Mouse (Mus musculus) erythroid progenitor cell, adult 5-6 weeks (primary cell): ENCODE measurements at regions not wholly inside any gene's neighbourhood (a gene's known extent, or its start where the extent isn't known, plus 50 kb on each side); places are given as distances from the start of the nearest gene placed in this dataset.

Experiments
- ATAC-seq: replicated peaks from 2 replicates; pipeline ENCODE4 v1.8.0; 2016; ENCODE audit warnings: moderate number of reproducible peaks, mild to moderate bottlenecking, moderate TSS enrichment, inconsistent platforms; ENCODE audit not compliant: poor library complexity, low FRiP score, severe bottlenecking

DNA sequence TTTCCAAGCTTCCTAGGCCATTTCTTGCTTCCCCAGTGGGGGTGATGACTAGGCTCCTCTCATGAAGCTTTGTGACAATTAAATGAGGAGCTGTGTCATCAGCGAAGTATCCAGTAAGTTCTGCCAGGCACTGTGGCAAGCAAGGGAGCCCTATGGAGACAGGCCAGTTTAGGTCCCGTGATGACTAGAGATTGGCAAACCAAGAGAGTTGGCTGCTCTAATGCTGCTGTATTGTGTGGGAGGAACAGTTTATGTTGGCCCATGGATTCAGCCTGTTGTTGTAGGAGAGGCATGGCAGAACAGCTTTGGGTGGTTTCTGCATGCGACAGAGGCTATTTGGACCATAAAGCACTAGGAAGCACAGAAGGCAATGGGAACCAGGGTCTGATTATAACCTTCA, 86.4 kb upstream of the Zfp618 start:
- ATAC-seq = no peak

DNA sequence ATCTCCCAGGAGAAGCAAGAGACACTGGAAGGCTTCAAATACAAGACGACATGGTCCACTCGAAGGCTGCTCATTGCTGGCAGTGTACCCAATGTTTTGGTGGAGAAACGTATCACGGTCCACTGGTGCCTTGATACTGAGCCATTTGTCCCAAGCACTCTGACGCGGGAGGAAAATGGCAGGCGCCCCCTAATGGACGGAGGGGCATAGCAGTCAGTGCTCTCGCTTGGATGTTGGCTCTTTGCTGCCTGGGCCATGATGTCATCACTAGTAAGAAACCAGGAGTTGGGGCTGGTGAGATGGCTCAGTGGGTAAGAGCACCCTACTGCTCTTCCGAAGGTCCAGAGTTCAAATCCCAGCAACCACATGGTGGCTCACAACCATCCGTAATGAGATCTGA, 83.5 kb upstream of the Zfp618 start:
- no peak for ATAC-seq

DNA sequence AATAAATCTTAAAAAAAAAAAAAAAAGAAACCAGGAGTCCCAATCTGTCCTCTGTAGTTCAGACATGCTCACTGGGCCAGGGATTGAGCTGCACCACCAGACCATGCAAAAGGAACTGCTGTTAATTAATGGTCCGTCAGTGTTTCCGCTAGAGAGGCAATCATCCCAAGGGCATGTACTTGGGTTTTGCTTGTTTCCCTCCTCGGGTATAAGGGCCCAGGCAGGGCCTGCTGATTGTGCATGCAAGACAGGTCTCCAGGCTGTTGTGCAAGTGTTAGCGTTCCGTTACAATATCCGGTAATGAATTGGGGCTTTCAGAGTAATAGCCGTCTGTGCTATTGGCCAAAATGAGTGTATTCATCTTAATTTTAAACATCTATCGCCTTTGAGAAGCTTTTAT, 83.1 kb upstream of the Zfp618 start:
- ATAC-seq = no peak

DNA sequence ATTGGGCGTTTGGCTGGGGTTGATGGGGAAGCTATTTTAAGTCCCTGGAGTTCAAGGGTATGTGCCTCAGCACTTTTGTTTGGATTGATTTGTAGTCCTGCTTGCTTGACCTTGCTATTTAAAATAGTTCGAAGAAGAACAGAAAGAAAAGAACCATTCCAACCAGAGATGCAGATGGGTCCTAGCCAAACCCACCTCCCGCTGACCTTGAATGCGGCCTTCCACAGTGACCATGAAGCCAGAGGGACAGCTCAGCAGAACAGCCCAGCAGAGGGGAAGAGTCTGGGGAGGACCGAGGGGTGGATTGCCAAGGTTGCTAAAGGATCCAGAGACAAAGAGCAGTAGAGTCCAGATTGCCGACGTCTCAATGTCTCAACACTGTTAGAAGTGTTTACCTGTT, 76.6 kb upstream of the Zfp618 start:
- ATAC-seq = no peak

DNA sequence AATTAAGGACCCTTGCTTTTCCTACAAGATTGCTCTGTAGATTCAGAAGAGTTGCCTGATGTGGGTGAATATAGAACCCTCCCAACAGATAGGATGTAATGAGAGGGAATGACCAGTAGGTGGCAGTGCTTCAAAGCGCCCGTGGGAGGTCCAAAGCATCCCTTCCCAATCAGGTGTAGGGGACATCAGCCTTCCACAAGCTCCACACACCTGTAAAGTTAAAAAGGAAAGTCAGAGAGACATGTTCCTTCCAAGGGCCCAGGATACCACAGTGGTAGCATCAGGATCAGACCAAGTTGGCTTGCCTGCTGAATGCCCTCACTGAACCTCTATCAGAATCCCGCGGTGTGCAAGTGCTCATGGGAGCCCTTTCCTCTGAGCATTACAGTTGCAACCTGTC, 75.7 kb upstream of the Zfp618 start:
- ATAC-seq = no peak

DNA sequence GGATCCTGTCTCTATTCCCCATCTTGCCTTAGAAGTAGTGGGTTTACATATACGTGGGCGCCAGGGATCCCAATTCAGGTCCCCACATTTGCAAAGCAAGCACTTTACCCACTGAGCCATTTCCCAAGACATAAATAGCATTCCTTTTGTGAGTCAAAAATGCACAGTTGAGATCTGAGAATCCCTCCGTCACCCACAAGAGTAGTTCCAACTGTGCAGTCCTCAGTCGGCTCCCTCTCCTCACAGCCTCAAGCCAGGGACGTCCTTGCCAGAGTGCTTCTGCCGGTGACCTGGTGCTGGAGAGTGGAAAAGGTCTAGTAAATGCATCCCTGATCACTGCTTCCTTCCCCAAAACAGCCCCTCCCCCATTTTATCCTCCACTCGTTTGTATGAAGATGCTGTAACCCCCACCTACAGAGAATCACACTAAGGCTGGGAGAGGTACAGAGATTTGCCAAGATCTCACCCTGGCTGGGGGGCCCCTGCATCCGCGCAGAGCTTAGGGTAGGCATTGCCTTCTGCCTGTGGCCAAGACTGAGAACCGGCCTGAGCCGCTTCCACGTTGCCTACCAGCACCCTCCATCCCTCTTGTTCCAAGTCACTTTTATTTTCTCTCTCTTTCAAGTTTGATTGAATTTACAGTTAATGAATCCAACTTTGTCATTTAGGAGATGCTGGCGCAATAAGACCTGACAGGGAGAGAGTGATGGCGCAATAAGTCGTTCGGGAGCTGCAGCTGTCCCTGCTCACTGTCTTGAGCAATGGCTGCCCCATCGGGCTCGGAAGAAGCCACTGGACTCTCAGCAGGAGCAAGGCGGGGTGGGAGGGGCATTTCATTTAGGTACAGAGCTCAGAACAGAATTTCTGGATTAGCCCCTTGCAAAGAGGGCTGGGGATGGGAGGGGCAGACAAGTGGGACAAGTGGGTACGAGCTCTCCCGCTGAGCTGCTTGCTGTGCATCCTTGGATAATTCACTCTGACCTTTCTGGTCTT, 74.5 kb upstream of the Zfp618 start:
- no peak for ATAC-seq

DNA sequence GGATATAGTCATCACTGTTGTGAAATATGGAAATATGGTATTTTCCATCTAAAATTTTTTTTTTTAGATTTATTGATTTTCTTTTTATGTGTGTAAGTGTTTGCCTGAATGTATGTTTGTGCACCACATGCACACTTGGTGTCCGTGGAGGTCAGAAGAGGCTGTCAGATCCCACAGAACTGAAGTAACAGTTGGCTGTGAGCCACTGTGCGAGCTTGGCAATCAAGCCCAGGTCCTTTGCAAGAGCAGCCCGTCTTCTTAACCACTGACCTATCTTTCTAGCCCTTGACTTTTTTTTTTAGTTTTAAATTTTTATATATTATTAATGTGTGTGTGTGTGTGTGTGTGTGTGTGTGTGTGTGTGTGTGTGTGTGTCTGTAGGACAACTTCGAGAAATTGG, 52.5 kb upstream of the Zfp618 start:
- ATAC-seq = no peak
